Mouse (Mus musculus) left cerebral cortex, postnatal 10 days (tissue): Measurements from ENCODE around the gene Gab2. TPM values are rescaled to one million over a fixed set of nuclear protein-coding genes. Genes with fewer than 3 reads are reported as not detected.

Experiments used
- DNase-seq, 2 experiments: peaks; one replicate each; pipeline ENCODE4 v3.0.0; 2021 to 2022; ENCODE audit warnings: low spot score in 2 of 2, mixed read lengths in 1 of 2; ENCODE audit errors: extremely low spot score in 1 of 2
- intact Hi-C: fragments of 180-260 bp; cut with DNase I; formaldehyde crosslinking; loops from one replicate; pipeline ENCODE4 v1.15.1; 2025
- total RNA-seq, 2 experiments: library from RNA; stranded (reverse); gene quantifications; 2 replicates each; pipeline ENCODE4 v1.2.3; 2021

Gab2 gene
- 10 to 100 TPM; 21.0 to 23.7 TPM for total RNA-seq

GRCm38 (mm10) chr7:97081242-97081958 lies at the start of gene Gab2:
Gene Gab2, plus strand, starts transcription at chr7:97081586.
- intact Hi-C loops: loop anchor here (1.0 to 10.0 kb wide), 2 partner anchors 93 to 216 kb away; no protein-coding TSS in a partner anchor
- peak; percentile 26 to 87 for DNase-seq

GRCm38 (mm10) chr7:97032412-97032811 lies 49.0 kb upstream of the Gab2 start:
- intact Hi-C loops: no loop called here
- DNase-seq: no peak

GRCm38 (mm10) chr7:97039641-97040040 lies 41.7 kb upstream of the Gab2 start:
- DNase-seq: no peak
- intact Hi-C loops: no loop called here

- intact Hi-C loops: no loop called here
- DNase-seq: no peak
Observed at GRCm38 (mm10) chr7:97041868-97042449, 39.4 kb upstream of the Gab2 start.

GRCm38 (mm10) chr7:97042981-97043380 lies 38.4 kb upstream of the Gab2 start:
- intact Hi-C loops: no loop called here
- peak in 1 of 2 experiments; percentile 20 for DNase-seq

- no peak for DNase-seq
- intact Hi-C loops: no loop called here
Observed at GRCm38 (mm10) chr7:97060966-97061365, 20.4 kb upstream of the Gab2 start.

- intact Hi-C loops: no loop called here
- no peak for DNase-seq
Observed at GRCm38 (mm10) chr7:97071512-97071911, 9.9 kb upstream of the Gab2 start.

GRCm38 (mm10) chr7:97072061-97072460 lies 9.3 kb upstream of the Gab2 start:
- no peak for DNase-seq
- intact Hi-C loops: no loop called here

- intact Hi-C loops: loop anchor here (5.0 kb wide), 1 partner anchor 103 kb away; no protein-coding TSS in a partner anchor
- DNase-seq: no peak
Observed at GRCm38 (mm10) chr7:97074974-97075373, 6.4 kb upstream of the Gab2 start.

GRCm38 (mm10) chr7:97076977-97077376 lies 4.4 kb upstream of the Gab2 start:
- intact Hi-C loops: loop anchor here (5.0 kb wide), 1 partner anchor 105 kb away; no protein-coding TSS in a partner anchor
- no peak for DNase-seq

- DNase-seq: no peak
- intact Hi-C loops: loop anchor here (5.0 kb wide), 1 partner anchor 106 kb away; no protein-coding TSS in a partner anchor
Observed at GRCm38 (mm10) chr7:97078685-97079084, 2.7 kb upstream of the Gab2 start.

GRCm38 (mm10) chr7:97079145-97079544 lies 2.2 kb upstream of the Gab2 start:
- intact Hi-C loops: loop anchor here (5.0 kb wide), 1 partner anchor 107 kb away; no protein-coding TSS in a partner anchor
- peak; percentile 26 to 43 for DNase-seq

GRCm38 (mm10) chr7:97079651-97080365 lies 1.6 kb upstream of the Gab2 start:
- intact Hi-C loops: loop anchor here (5.0 to 10.0 kb wide), 2 partner anchors 95 to 108 kb away; no protein-coding TSS in a partner anchor
- DNase-seq: no peak

- DNase-seq: no peak
- intact Hi-C loops: loop anchor here (1.0 to 10.0 kb wide), 2 partner anchors 94 to 217 kb away; no protein-coding TSS in a partner anchor
Observed at GRCm38 (mm10) chr7:97080621-97081241, 655 bp upstream of the Gab2 start.

- no peak for DNase-seq
- intact Hi-C loops: loop anchor here (1.0 to 10.0 kb wide), 2 partner anchors 93 to 215 kb away; no protein-coding TSS in a partner anchor
Observed at GRCm38 (mm10) chr7:97081959-97082218, 503 bp downstream of the Gab2 start.

GRCm38 (mm10) chr7:97082219-97083101 lies 1.1 kb downstream of the Gab2 start:
- intact Hi-C loops: loop anchor here (10.0 kb wide), 1 partner anchor 92 kb away; no protein-coding TSS in a partner anchor

GRCm38 (mm10) chr7:97083579-97083978 lies 2.2 kb downstream of the Gab2 start:
- DNase-seq: no peak
- intact Hi-C loops: loop anchor here (10.0 kb wide), 1 partner anchor 91 kb away; no protein-coding TSS in a partner anchor

More at GRCm38 (mm10) chr7:97082219-97083101, 1.1 kb downstream of the Gab2 start:
- DNase-seq: peak; percentile 14 to 70

- intact Hi-C loops: loop anchor here (10.0 kb wide), 1 partner anchor 91 kb away; no protein-coding TSS in a partner anchor
- DNase-seq: peak in 1 of 2 experiments; percentile 27
Observed at GRCm38 (mm10) chr7:97084181-97084580, 2.8 kb downstream of the Gab2 start.
